Mouse (Mus musculus) thymus, postnatal 0 days (tissue): ENCODE measurements around the gene Nfe2l1. TPM values are rescaled to one million over a fixed set of nuclear protein-coding genes. Genes with fewer than 3 reads are reported as not detected.
A peak's percentile ranks its signal among the peaks of the same experiment; 100 is the strongest.
"Not testable (repeated sequence)": the region's sequence is repeated elsewhere in the genome, so short reads cannot be mapped to it uniquely, and the experiment has no call there.

Experiments used
- DNase-seq: peaks from one replicate; pipeline ENCODE4 v3.0.0-alpha.2; 2015; ENCODE audit warnings: low spot score
- polyA plus RNA-seq: library from polyadenylated mRNA; unstranded; fragments of >200 nt; fragmentation: Nextera tagmentation; extraction: Ambion mirVana; gene quantifications from 2 replicates; pipeline ENCODE4 v1.2.1, GENCODE M21; 2015

Gene Nfe2l1
- polyA plus RNA-seq, 1 experiment from 2014 or later = 34.9 TPM

GRCm38 (mm10) chr11:96821956-96822355, 7.8 kb downstream of the Nfe2l1 start:
- DNase-seq = no peak

DNA sequence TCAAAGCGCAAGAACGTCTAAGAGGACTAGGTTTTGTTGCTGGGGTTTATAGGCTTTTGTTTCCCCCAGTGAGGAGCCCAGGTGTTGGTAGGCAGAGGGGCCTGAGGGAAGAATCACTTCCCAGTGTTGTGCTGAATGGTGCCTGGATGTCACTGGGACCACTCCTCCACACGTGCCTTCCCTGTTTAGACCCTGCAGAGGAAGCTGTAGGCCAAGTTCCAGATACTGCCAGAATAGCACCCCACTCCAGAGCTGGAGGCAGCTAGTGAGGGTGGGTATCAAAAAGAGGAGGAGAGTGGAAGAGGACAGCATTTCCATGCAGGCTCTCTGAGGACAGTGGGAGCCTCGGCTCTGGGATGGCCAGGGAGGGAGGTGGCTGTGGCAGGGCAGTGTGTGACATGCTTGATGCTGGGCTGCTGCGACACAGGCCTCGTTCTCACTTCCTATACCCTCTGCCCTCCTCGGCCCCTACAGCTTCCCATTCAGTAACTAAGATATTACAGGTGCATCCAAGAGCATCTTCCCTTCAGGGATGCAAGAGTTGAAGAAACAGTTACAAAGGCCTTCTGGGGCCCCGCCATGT, 11.5 kb downstream of the Nfe2l1 start:
- no peak for DNase-seq

DNA sequence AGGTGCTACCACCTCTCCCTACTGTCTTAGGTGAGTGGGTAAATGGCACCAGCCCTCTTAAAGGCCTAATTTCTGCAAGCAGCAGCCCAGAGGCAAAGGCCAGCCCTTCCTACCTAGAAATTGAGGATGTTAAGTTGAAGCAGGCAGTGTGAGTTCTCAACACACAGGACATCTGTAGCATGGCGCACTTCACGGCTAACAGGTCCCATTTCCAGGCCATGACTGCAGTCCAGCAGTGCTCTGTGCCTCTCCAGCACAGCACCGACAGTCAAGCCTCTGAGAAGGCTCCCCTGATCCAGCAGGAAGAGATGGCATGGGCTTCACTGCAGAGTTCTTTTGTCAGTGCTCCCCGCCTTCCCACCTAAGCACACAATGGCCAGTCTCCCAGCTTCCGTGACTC, 12.8 kb downstream of the Nfe2l1 start:
- no peak for DNase-seq

DNA sequence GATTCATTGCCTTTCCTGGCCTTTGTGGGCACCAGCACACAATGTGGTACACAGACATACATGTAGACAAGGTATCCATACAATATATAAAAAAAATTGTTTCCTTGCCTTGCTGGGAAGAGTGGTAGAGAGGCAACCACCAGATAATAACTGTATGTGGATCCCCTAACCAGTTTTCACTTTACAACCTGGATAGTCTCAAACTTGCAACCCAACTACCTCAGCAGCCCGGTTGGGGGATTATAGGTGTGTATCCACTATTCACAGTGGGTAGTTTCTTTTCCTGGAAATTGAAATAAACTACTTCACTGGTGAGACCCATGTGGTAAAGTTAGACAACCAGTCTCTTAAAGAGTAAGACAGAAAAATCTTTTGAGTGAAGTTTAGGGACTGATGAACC, 13.3 kb downstream of the Nfe2l1 start:
- DNase-seq = no peak

DNA sequence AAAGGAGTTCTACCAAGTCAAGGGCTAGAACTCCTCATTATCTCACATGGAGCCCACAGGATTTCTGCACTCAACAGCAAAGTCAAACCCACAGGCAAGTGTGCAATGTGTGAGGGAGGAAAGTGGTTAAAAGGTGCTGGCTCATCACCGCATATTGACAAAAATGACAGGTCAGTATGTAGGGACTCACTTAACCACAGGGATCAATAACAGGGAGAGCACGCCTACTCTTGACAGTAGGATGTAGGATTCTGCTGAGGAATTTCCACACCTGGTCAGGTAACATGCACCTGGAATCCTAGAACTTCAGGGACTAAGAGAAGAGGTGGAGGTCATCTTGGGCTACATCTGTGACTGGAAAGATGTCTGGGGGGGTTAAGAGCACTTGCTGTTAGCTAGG, 13.9 kb downstream of the Nfe2l1 start:
- no peak for DNase-seq

DNA sequence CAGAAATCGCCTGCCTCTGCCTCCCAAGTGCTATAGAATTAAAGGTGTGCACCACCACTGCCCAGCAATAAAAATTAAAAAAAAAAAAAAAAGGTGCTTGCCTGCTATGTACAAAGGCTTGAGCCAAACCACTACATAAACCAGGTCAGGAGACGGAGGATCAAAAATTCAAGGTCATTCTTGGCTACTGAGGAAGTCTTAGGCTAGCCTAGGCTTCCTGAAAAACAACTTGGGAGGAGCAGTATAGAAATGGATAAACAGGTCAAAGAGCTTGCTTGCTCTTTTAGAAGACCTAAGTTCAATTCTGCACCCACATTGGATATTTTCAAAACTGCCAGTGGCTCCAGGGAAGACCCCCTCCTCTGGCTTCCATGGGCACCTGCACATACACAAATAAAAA, 15.3 kb downstream of the Nfe2l1 start:
- DNase-seq = no peak

DNA sequence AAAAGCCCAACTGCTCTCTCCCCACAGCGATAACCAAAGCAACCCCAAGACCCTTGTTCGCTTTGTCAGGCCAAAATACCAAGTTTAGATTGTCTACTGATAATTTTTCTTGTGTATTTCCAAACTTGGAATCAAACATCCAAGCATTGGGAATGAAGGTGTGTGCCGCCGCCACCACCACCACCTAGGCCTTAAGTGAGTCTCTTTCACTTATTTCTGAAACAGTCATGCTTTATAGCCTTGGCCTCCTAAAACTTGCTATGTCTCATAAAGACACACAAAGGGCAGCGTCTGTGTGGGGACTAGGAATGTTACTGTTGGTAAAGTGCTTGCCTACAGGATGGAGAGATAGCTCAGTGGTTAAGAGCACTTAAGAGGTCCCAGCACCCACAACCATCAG, 15.8 kb downstream of the Nfe2l1 start:
- DNase-seq = no peak

GRCm38 (mm10) chr11:96813455-96813854, 16.3 kb downstream of the Nfe2l1 start:
- no peak for DNase-seq

DNA sequence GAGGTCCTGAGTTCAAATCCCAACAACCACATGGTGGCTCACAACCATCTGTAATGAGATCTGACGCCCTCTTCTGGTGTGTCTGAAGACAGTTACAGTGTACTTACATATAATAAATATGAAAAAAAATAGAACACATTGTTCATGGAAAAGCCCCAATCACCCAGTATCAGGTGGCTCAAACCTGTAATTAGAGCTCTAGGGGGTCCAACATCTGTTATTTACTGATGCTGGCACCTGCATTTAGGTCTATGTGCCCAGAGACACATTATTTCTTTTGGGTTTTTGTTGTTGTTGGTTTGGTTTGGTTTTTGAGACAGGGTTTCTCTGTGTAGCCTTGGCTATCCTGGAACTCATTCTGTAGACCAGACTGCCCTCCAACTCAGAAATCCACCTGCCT, 18.6 kb downstream of the Nfe2l1 start:
- not testable (repeated sequence) for DNase-seq

DNA sequence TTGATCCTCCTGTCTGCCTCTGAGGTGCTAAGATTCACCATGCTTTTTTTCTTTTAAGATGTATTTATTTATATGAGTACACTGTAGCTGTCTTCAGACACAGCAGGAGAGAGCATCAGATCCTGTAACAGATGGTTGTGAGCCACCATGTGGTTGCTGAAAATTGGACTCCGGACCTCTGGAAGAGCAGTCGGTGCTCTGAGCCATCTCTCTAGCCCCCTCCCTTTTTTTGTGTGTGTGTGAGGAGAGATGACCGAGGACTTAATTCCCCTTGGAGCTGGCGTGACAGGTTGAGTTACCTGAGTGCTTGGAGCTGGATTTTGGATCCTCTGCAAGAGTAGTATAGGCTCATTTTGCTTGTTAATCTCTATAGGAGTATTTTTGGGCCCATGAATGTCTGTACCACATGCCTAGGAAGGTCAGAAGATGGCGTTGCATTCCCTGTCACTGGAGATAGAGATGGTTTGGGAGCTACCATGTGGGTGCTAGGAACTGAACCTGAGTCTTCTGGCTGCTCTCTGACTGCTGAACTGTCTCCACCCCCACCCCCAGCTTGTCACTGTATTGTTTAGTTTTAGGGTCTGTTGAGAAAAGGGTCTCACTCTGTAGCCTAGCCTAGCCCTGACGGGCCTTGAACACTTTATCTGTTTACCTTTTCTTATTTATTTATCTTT, 20.1 kb downstream of the Nfe2l1 start:
- DNase-seq = no peak

GRCm38 (mm10) chr11:96808066-96808465, 21.7 kb downstream of the Nfe2l1 start:
- no peak for DNase-seq

- no peak for DNase-seq
Observed at GRCm38 (mm10) chr11:96805606-96806005, 24.2 kb downstream of the Nfe2l1 start.

DNA sequence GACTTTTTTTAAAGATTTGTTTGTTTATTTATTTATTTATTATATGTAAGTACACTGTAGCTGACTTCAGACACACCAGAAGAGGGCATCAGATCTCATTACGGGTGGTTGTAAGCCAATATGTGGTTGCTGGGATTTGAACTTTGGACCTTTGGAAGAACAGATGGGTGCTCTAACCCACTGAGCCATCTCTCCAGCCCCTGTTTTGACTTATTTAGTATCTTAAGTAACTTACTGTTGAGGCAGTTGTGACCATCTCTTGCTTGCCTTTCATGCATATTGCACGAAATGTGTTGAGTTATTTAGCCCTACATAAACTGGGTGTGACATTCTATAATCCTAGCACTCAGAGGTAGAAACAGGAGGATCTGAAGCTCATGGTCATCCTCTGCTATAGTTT, 30.3 kb downstream of the Nfe2l1 start:
- DNase-seq = no peak

GRCm38 (mm10) chr11:96796586-96796985, 33.2 kb downstream of the Nfe2l1 start:
- peak; percentile 8 for DNase-seq

DNA sequence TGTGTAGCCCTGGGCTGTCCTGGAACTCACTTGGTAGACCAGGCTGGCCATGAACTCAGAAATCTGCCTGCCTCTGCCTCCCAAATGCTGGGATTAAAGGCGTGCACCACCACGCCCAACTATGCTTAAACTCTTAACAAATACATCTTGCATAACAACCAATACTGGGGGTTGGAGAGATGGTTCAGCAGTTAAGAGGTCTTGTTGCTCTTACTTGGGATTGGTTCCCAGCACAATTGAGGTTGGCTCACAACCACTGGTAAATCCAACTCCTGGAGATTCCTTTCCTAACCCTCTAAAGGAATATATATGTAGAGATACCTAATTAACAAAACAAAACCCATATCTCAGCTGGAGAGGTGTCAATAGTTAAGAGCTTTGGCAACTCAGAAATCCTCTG, 33.7 kb downstream of the Nfe2l1 start:
- no peak for DNase-seq

DNA sequence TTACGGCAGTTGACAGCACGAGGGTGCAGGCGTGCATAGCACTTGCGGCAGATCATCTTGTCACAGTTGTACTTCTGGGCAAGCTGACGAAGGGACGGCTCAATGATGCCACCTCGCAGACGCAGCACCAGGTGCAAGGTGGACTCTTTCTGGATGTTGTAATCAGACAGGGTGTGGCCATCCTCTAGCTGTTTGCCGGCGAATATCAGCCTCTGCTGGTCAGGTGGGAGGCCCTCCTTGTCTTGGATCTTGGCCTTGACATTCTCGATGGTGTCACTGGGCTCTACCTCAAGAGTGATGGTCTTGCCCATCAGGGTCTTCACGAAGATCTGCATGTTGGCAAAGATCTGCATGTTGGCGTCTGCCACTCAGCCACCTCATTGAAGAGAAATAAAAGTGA, 34.3 kb downstream of the Nfe2l1 start:
- DNase-seq = no peak

DNA sequence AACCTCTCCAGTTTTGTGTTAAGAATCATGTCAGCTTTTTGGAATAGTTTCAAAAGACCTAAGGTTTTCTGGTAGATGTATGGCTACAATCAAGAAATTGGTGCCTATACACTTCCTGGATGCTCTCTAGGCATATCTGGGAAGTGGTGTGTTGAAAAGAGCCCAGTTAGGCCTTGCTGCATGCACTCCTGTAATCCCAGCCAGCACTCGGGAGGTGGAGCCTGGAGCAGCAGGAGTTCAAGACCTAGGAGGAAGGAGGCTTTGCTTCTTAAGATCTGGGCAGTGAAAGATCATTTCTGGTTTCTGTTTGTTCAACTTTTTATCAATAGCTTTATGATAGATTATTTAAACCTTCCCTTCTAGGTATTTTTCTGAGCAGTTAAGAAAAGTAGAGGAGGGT, 39.1 kb downstream of the Nfe2l1 start:
- no peak for DNase-seq

GRCm38 (mm10) chr11:96789990-96790389, 39.8 kb downstream of the Nfe2l1 start:
- peak; percentile 6 for DNase-seq

DNA sequence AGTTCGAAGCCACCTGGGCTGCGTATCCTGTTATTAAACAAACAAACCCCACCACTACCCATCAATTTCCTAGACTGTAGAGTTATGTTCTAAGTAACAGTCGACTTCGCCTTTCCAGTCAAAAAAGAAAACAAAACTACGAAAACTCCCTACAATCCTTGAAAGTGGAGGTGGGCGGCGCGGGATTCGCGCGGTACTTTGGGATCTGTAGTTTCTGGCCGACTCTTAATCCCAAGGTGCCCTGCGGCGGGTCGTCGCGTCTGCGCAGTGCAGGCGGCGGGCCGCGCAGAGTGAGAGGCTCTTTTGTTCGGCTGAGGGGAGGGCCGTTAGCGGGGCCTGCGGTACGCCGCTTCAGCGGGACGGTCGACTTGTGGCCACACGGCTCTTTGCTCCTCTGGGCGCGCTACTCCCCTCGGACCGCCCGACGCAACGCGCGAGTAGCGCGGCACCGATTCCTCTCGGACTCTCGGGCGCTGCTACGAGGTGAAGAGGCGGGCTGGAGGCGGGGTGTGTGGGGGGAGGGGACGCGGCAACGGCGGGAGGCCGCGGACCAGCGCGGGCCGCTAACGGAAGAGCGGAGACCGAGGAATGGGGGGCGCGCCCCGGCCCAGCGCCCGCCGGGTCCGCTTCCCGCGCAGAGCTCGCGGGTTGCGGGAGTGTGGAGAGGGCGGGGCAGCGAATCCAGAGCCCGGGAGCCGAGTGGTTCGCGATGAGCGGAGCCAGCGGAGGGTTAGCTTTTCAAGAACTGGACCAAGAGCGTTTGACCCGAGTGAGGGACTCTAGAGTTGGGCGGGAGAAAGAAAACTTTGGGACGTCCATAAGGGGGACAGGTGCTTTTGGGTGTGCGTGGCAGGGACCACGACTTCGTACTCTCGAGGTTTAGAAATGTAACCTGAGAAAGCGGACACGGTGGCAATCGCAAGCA, 40.6 kb downstream of the Nfe2l1 start, which contains the start of gene Cbx1:
TSS of gene Cbx1 (plus strand) at position 257 of the 925 bp plus-strand sequence.
- peak; percentile 90 for DNase-seq

GRCm38 (mm10) chr11:96786731-96787450, 42.9 kb downstream of the Nfe2l1 start:
- DNase-seq = no peak

DNA sequence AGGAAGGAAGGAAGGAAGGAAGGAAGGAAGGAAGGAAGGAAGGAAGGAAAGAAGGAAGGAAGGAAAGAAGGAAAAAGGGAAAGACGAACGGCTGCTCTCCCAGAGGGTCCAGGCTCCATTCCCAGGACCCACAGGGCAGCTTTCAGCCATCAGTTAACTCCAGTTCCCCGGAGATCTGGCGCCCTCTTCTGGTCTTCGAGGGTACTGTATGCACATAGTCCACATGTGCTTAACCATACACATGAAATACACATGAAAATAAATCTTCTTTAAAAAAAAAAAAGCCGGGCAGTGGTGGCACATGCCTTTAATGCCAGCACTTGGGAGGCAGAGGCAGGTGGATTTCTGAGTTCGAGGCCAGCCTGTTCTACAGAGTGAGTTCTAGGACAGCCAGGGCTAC, 44.9 kb downstream of the Nfe2l1 start:
- DNase-seq = peak; percentile 64

GRCm38 (mm10) chr11:96781425-96781824, 48.3 kb downstream of the Nfe2l1 start:
- peak; percentile 25 for DNase-seq
